19 mouse cellular contexts compared by ENCODE assay signal in genomic region chr1:189057425-189057824, GRCm38 (mm10). TPM values are rescaled to one million over a fixed set of nuclear protein-coding genes. Genes with fewer than 3 reads are reported as not detected.
DNase-seq lines count a peak whose midpoint lies in the region; ATAC-seq and TF ChIP-seq lines count a peak whose summit lies in the region.
"Had no signal": no experiment of that assay in that cellular context is flagged by ENCODE, and none has a peak within 500 bp of the region (broad histone marks: within the 10 kb centered on the region; RNA-seq: fewer than 3 reads in every experiment).

No protein-coding gene starts in this region.

- no peak for TF ChIP-seq EP300 in liver, postnatal 0 days (IDR thresholded peaks at IDR 0.05; ENCODE audit: low read depth)

- no peaks in the 10 kb centered on the region for H3K4me1 ChIP-seq in cerebellum, adult 2 months (ENCODE audit: control insufficient read depth, insufficient read depth, low read length)
- H3K4me1 ChIP-seq in lung, adult 2 months (ENCODE audit: control insufficient read depth, insufficient read depth, low read length), result no peaks in the 10 kb centered on the region
- H3K4me1 ChIP-seq in liver, postnatal 0 days (ENCODE audit: insufficient read depth), result no peaks in the 10 kb centered on the region
- H3K4me1 ChIP-seq: embryonic facial prominence, embryonic 10.5 days; heart, embryonic 13.5 days; neural tube, embryonic 13.5 days had no signal

- no peaks in the 10 kb centered on the region for H3K36me3 ChIP-seq in liver, postnatal 0 days (replicated peaks; ENCODE audit: insufficient read depth, low read length)
- H3K36me3 ChIP-seq: embryonic facial prominence, embryonic 10.5 days; G1E; heart, embryonic 13.5 days; lung, embryonic 15.5 days; neural tube, embryonic 13.5 days had no signal

- 0 out of 2 replicates have a peak, but pooled peaks have one; percentile 10 for TF ChIP-seq CTCF in cerebellum, adult 2 months (IDR thresholded peaks at IDR 0.05; ENCODE audit: borderline replicate concordance, insufficient read depth, low read depth, low read length)
- 0 out of 2 replicates have a peak, but pooled peaks have one; percentile 5 for TF ChIP-seq CTCF in lung, adult 2 months (IDR thresholded peaks at IDR 0.05; ENCODE audit: insufficient read depth, low read length)
- peak; percentile 44 for TF ChIP-seq CTCF in Patski (IDR thresholded peaks at IDR 0.05)
- peak; percentile 48 for TF ChIP-seq CTCF in liver, postnatal 0 days (IDR thresholded peaks at IDR 0.05; ENCODE audit: low read depth)

- intact Hi-C loops in left cerebral cortex, postnatal 14 days (cut with DNase I), result no loop called here

- H3K9ac ChIP-seq in liver, postnatal 0 days (replicated peaks), result no peak overlapping the region
- H3K9ac ChIP-seq: heart, embryonic 13.5 days; lung, embryonic 15.5 days; neural tube, embryonic 13.5 days had no signal

- WGBS in cerebellum, adult 2 months, result 72% methylated on average over 4 of the region's 4 CpGs
- 68% methylated on average over 4 of the region's 4 CpGs for WGBS in lung, adult 2 months
- 49% methylated on average over 4 of the region's 4 CpGs for WGBS in liver, postnatal 0 days (ENCODE audit: insufficient replicate concordance)

- no peak overlapping the region for H3K4me3 ChIP-seq in cerebellum, adult 2 months (replicated peaks; ENCODE audit: insufficient read depth, low read depth, low read length)
- H3K4me3 ChIP-seq in lung, adult 2 months (replicated peaks; ENCODE audit: extremely low read depth, low read depth, low read length), result no peak overlapping the region
- no peak overlapping the region for H3K4me3 ChIP-seq in liver, postnatal 0 days (ENCODE audit: low read depth, low read length)
- H3K4me3 ChIP-seq: embryonic facial prominence, embryonic 10.5 days; erythroblast, embryonic 14.5 days; heart, embryonic 13.5 days; lung, embryonic 15.5 days; neural tube, embryonic 13.5 days had no signal

- H3K27ac ChIP-seq in cerebellum, adult 2 months (ENCODE audit: insufficient read depth, low read length), result no peak overlapping the region
- no peak overlapping the region for H3K27ac ChIP-seq in liver, postnatal 0 days (ENCODE audit: low read depth)
- H3K27ac ChIP-seq: embryonic facial prominence, embryonic 10.5 days; heart, embryonic 13.5 days; lung, embryonic 15.5 days; neural tube, embryonic 13.5 days had no signal

- in situ Hi-C loops in Patski (cut with MboI; ENCODE audit: low pct_unique_long_range_greater_than_20kb), result no loop called here

- H3K27me3 ChIP-seq in cerebellum, adult 2 months (ENCODE audit: control insufficient read depth, insufficient read depth, low read length), result no peaks in the 10 kb centered on the region
- no peaks in the 10 kb centered on the region for H3K27me3 ChIP-seq in Patski
- no peaks in the 10 kb centered on the region for H3K27me3 ChIP-seq in liver, postnatal 0 days (ENCODE audit: insufficient read depth, low read length)
- H3K27me3 ChIP-seq: heart, embryonic 13.5 days; lung, embryonic 15.5 days; neural tube, embryonic 13.5 days had no signal

- no peak for TF ChIP-seq POLR2A in cerebellum, adult 2 months (IDR thresholded peaks at IDR 0.05; ENCODE audit: borderline replicate concordance, insufficient read depth, low read length)
- no peak for TF ChIP-seq POLR2A in lung, adult 2 months (IDR thresholded peaks at IDR 0.05; ENCODE audit: borderline replicate concordance, extremely low read depth, low read depth, low read length)

- no peak for ATAC-seq in Patski
- ATAC-seq in liver, postnatal 0 days, result no peak

- POLR2A ChIA-PET in Patski (lab: Charles Lee), result no interaction called here

- DNase-seq in cerebellum, adult 2 months, result no peak
- DNase-seq in cerebellum, postnatal 25 days, result no peak
- no peak for DNase-seq in lung, adult 2 months
- DNase-seq in lung, adult 18-20 months, result no peak
- no peak for DNase-seq in Patski (ENCODE audit: low read depth, low spot score)
- DNase-seq in liver, postnatal 0 days, result no peak
- DNase-seq in left cerebral cortex, postnatal 14 days (ENCODE audit: low spot score in 2 of 2), result no peak
- no peak for DNase-seq in kidney, postnatal 25 days
- DNase-seq: adrenal gland, postnatal 14 days; cerebellum, postnatal 36 days; gastrocnemius, postnatal 36 days; kidney, postnatal 10 days; right cerebral cortex, postnatal 25 days had no signal

- H3K4me2 ChIP-seq in liver, postnatal 0 days (ENCODE audit: low read depth, low read length), result no peak overlapping the region
- H3K4me2 ChIP-seq: heart, embryonic 13.5 days; lung, embryonic 15.5 days; neural tube, embryonic 13.5 days had no signal

- CTCF ChIA-PET in Patski (lab: Charles Lee), result no interaction called here

- no peaks in the 10 kb centered on the region for H3K9me3 ChIP-seq in liver, postnatal 0 days (ENCODE audit: low read length)
- H3K9me3 ChIP-seq: embryonic facial prominence, embryonic 10.5 days; heart, embryonic 13.5 days; lung, embryonic 15.5 days; neural tube, embryonic 13.5 days had no signal

RNA-seq across cellular contexts. Expression of gene Kctd3, which starts 49.8 kb away (rescaled TPM):
- polyA plus RNA-seq in cerebellum, adult 2 months (2012; rRNA removed), result 96.6 and 99.9 TPM in 2 replicates
- polyA plus RNA-seq in lung, adult 2 months (2012; rRNA removed), result 34.0 and 40.0 TPM in 2 replicates
- polyA plus RNA-seq in Patski (2021), result 34.8 TPM
- polyA plus RNA-seq in liver, postnatal 0 days (2015; fragmentation: Nextera tagmentation; extraction: Ambion mirVana), result 6.0 TPM in 2 replicates
- 100 to 1,000 TPM; 110 to 113 TPM for total RNA-seq in left cerebral cortex, postnatal 14 days (2021)
